Mouse (Mus musculus) midbrain, embryonic 16.5 days (tissue): ENCODE data around the gene Tyw1. TPM values are rescaled to one million over a fixed set of nuclear protein-coding genes. Genes with fewer than 3 reads are reported as not detected.

Experiments
- ATAC-seq: fragments of 200-750 bp; cut with Nextera tagmentation; 2 replicates; pipeline ENCODE4 v1.8.0; 2017; ENCODE audit warnings: moderate TSS enrichment
- H3K27ac ChIP-seq: fragments of 300-500 bp; sonication (generic); 2 replicates; pipeline ENCODE4 v1.5.1; 2014; ENCODE audit warnings: mild to moderate bottlenecking, low read length, mixed read lengths
- H3K27me3 ChIP-seq: fragments of 300-500 bp; sonication (generic); 2 replicates; pipeline ENCODE4 v1.6.1; 2014; ENCODE audit warnings: low read depth, low read length, mixed read lengths; ENCODE audit not compliant: control insufficient read depth, insufficient read depth
- H3K36me3 ChIP-seq: fragments of 300-500 bp; sonication (generic); 2 replicates; pipeline ENCODE4 v1.6.1; 2014; ENCODE audit warnings: mild to moderate bottlenecking, low read length, moderate library complexity, mixed read lengths; ENCODE audit not compliant: control insufficient read depth, insufficient read depth
- H3K4me1 ChIP-seq: fragments of 300-500 bp; sonication (generic); 2 replicates; pipeline ENCODE4 v1.6.1; 2014; ENCODE audit warnings: mild to moderate bottlenecking, low read length, mixed read lengths; ENCODE audit not compliant: control insufficient read depth, insufficient read depth
- H3K4me2 ChIP-seq: fragments of 300-500 bp; sonication (generic); 2 replicates; pipeline ENCODE4 v1.6.1; 2014; ENCODE audit warnings: mild to moderate bottlenecking, low read length, mixed read lengths
- H3K4me3 ChIP-seq: fragments of 300-500 bp; sonication (generic); 2 replicates; pipeline ENCODE4 v1.5.1; 2014; ENCODE audit warnings: low read depth, mild to moderate bottlenecking, low read length, moderate library complexity, mixed read lengths
- H3K9ac ChIP-seq: fragments of 300-500 bp; sonication (generic); 2 replicates; pipeline ENCODE4 v1.6.1; 2014; ENCODE audit warnings: low read depth, low read length, mixed read lengths
- H3K9me3 ChIP-seq: fragments of 300-500 bp; sonication (generic); replicated peaks from 2 replicates; pipeline ENCODE4 v1.6.1; 2014; ENCODE audit warnings: mild to moderate bottlenecking, low read length, mixed read lengths; ENCODE audit not compliant: control insufficient read depth, poor library complexity, severe bottlenecking
- WGBS: fragments of 180-500 bp; shearing (Covaris S2); extraction: QIAGEN DNeasy Blood & Tissue Kit; methylation state at CpG from one replicate; pipeline ENCODE4 v1.1.7; 2014; 5-methylcytosine and 5-hydroxymethylcytosine counted together
- polyA plus RNA-seq: library from polyadenylated mRNA; unstranded; fragments of >200 nt; fragmentation: Nextera tagmentation; extraction: Ambion mirVana; gene quantifications from 2 replicates; pipeline ENCODE4 v1.2.1, GENCODE M21; 2015

The Tyw1 gene
- polyA plus RNA-seq, 1 experiment from 2014 or later: 20.2 TPM

GRCm38 (mm10) chr5:130329889-130330288 lies 74.5 kb downstream of the Tyw1 start:
- ATAC-seq: no peak
- H3K27ac ChIP-seq: no peak overlapping the region
- H3K4me1 ChIP-seq: 0 out of 2 replicates have a peak, but pooled peaks cover 2% of the 10 kb centered on the region
- H3K9me3 ChIP-seq: no peaks in the 10 kb centered on the region
- 88% methylated on average over 2 of the region's 2 CpGs for WGBS
- no peak overlapping the region for H3K9ac ChIP-seq
- no peak overlapping the region for H3K4me2 ChIP-seq
- H3K36me3 ChIP-seq: peaks cover 6% of the 10 kb centered on the region; the same call in 1 of the 2 replicates
- no peaks in the 10 kb centered on the region for H3K27me3 ChIP-seq
- no peak overlapping the region for H3K4me3 ChIP-seq

- Histone ChIP-seq H3K4me2 (no peak overlapping the region), H3K27ac (no peak overlapping the region), H3K9ac (no peak overlapping the region), H3K4me1 (0 out of 2 replicates have a peak, but pooled peaks cover 2% of the 10 kb centered on the region), H3K36me3 (peaks cover 6% of the 10 kb centered on the region; the same call in 1 of the 2 replicates), H3K9me3 (no peaks in the 10 kb centered on the region), H3K27me3 (no peaks in the 10 kb centered on the region), H3K4me3 (no peak overlapping the region)
- 90% methylated on average over 4 of the region's 4 CpGs for WGBS
- ATAC-seq: no peak
Measured at GRCm38 (mm10) chr5:130330801-130331200, 75.4 kb downstream of the Tyw1 start.

GRCm38 (mm10) chr5:130331206-130331605 lies 75.8 kb downstream of the Tyw1 start:
- Histone ChIP-seq H3K9me3 (no peaks in the 10 kb centered on the region), H3K27ac (no peak overlapping the region), H3K36me3 (peaks cover 9% of the 10 kb centered on the region; the same call in 1 of the 2 replicates), H3K27me3 (no peaks in the 10 kb centered on the region), H3K4me2 (no peak overlapping the region), H3K4me1 (0 out of 2 replicates have a peak, but pooled peaks cover 2% of the 10 kb centered on the region), H3K9ac (no peak overlapping the region), H3K4me3 (no peak overlapping the region)
- WGBS: 59% methylated on average over 4 of the region's 4 CpGs
- ATAC-seq: no peak

GRCm38 (mm10) chr5:130333566-130333965 lies 78.1 kb downstream of the Tyw1 start:
- Histone ChIP-seq H3K27me3 (no peaks in the 10 kb centered on the region), H3K9ac (no peak overlapping the region), H3K4me3 (no peak overlapping the region), H3K36me3 (peaks cover 12% of the 10 kb centered on the region; the same call in 1 of the 2 replicates), H3K9me3 (no peaks in the 10 kb centered on the region), H3K4me1 (0 out of 2 replicates have a peak, but pooled peaks cover 2% of the 10 kb centered on the region), H3K4me2 (no peak overlapping the region), H3K27ac (no peak overlapping the region)
- ATAC-seq: no peak
- 77% methylated on average over 7 of the region's 7 CpGs for WGBS

GRCm38 (mm10) chr5:130333971-130334370 lies 78.6 kb downstream of the Tyw1 start:
- ATAC-seq: no peak
- Histone ChIP-seq H3K36me3 (peaks cover 12% of the 10 kb centered on the region; the same call in 1 of the 2 replicates), H3K27ac (no peak overlapping the region)

GRCm38 (mm10) chr5:130335462-130335861 lies 80.0 kb downstream of the Tyw1 start:
- H3K9me3 ChIP-seq: no peaks in the 10 kb centered on the region
- no peak for ATAC-seq
- 98% methylated on average over 4 of the region's 4 CpGs for whole genome bisulfite sequencing
- H3K36me3 ChIP-seq: peaks cover 12% of the 10 kb centered on the region; the same call in 1 of the 2 replicates
- 0 out of 2 replicates have a peak, but pooled peaks cover 2% of the 10 kb centered on the region for H3K4me1 ChIP-seq
- no peak overlapping the region for H3K4me3 ChIP-seq
- H3K9ac ChIP-seq: no peak overlapping the region
- no peak overlapping the region for H3K4me2 ChIP-seq
- H3K27ac ChIP-seq: no peak overlapping the region
- H3K27me3 ChIP-seq: no peaks in the 10 kb centered on the region

More at GRCm38 (mm10) chr5:130333971-130334370, 78.6 kb downstream of the Tyw1 start:
- H3K4me3 ChIP-seq: no peak overlapping the region
- H3K9ac ChIP-seq: no peak overlapping the region
- H3K27me3 ChIP-seq: no peaks in the 10 kb centered on the region
- H3K4me2 ChIP-seq: no peak overlapping the region
- H3K4me1 ChIP-seq: 0 out of 2 replicates have a peak, but pooled peaks cover 2% of the 10 kb centered on the region
- no peaks in the 10 kb centered on the region for H3K9me3 ChIP-seq
- 92% methylated on average over 11 of the region's 11 CpGs for WGBS

- Histone ChIP-seq H3K4me1 (no peaks in the 10 kb centered on the region), H3K9me3 (no peaks in the 10 kb centered on the region), H3K36me3 (peaks cover 17% of the 10 kb centered on the region), H3K4me2 (no peak overlapping the region), H3K27ac (no peak overlapping the region), H3K27me3 (no peaks in the 10 kb centered on the region), H3K9ac (no peak overlapping the region), H3K4me3 (no peak overlapping the region)
- 93% methylated on average over 15 of the region's 15 CpGs for WGBS
- no peak for ATAC-seq
Measured at GRCm38 (mm10) chr5:130340656-130341055, 85.2 kb downstream of the Tyw1 start.

DNA sequence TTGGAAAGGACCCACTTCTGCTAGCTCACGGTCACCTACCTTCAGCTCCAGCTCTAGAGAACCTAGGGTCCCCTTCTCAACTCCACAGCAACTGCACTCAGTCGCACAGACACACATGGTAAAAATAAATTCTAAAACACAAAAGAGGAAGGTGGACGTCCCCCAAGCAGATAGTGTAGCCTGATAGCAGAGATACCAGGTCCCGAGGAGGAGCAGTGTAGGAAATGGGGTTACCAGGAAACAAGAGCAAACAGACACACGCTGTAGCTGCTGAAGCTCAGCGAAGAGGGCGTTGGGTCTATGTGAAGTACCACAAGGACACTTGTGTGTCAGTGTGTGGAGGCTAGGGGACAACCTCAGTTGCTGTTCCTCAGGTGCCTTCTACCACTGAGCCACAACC lies 89.6 kb downstream of the Tyw1 start:
- Histone ChIP-seq H3K27ac (no peak overlapping the region), H3K4me1 (no peaks in the 10 kb centered on the region), H3K36me3 (peaks cover 10% of the 10 kb centered on the region), H3K9ac (no peak overlapping the region), H3K9me3 (no peaks in the 10 kb centered on the region), H3K4me3 (no peak overlapping the region), H3K4me2 (no peak overlapping the region), H3K27me3 (no peaks in the 10 kb centered on the region)
- no peak for ATAC-seq
- WGBS: 94% methylated on average over 7 of the region's 7 CpGs

DNA sequence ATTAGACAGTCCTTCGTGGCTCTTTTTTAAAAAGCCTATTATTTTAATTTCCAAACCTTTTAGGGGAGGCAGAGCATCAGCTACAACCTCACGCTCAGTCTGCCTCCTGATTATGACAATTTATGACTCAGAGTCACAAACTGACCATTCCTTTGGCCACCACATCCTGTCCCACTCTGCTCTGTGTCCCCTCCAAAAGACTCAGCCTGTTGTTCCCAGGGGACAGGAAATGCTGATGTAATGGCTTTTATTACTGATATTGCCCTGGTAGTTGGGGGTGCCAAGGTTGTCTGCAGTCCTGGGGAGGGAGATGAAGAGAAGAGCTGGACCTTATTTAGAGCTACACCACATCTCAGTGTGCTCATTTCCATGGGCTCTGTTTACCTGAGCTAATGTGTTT lies 90.5 kb downstream of the Tyw1 start:
- Histone ChIP-seq H3K27ac (no peak overlapping the region), H3K36me3 (peaks cover 6% of the 10 kb centered on the region), H3K9me3 (no peaks in the 10 kb centered on the region), H3K4me1 (no peaks in the 10 kb centered on the region), H3K4me2 (no peak overlapping the region), H3K9ac (no peak overlapping the region), H3K4me3 (no peak overlapping the region), H3K27me3 (no peaks in the 10 kb centered on the region)
- WGBS: 89% methylated on average over 2 of the region's 2 CpGs
- no peak for ATAC-seq
